Mouse (Mus musculus): ENCODE results near the gene Lsm2.

GRCm38 (mm10) chr17:35031272-35031671 is 49.6 kb downstream of the Lsm2 start:
- TF ChIP-seq POLR2A (IDR thresholded peaks at IDR 0.05; ENCODE audit: low read depth, low read length) (no peak), CTCF (conservative IDR thresholded peaks at IDR 0.05; ENCODE audit: insufficient read depth, insufficient read length, low read depth, low read length) (no peak)

Data from kidney, adult 2 months (tissue).